Mouse (Mus musculus) inflammation-experienced regulatory T-cells, adult 6 months (primary cell): ENCODE data around the gene Rad9b. TPM values are rescaled to one million over a fixed set of nuclear protein-coding genes. Genes with fewer than 3 reads are reported as not detected.
"Not testable (repeated sequence)": the region's sequence is repeated elsewhere in the genome, so short reads cannot be mapped to it uniquely, and the experiment has no call there.

Source experiments
- ATAC-seq: one replicate; pipeline ENCODE4 v1.8.0; 2017
- polyA plus RNA-seq, 3 experiments: library from polyadenylated mRNA; unstranded; fragments of 100-300 nt; shearing (Covaris generic); gene quantifications; one replicate each; pipeline ENCODE4 v1.2.1; 2017

The Rad9b gene
- polyA plus RNA-seq, 3 experiments from 2014 or later, result 6.1 to 16.8 (median 13.9) TPM

DNA sequence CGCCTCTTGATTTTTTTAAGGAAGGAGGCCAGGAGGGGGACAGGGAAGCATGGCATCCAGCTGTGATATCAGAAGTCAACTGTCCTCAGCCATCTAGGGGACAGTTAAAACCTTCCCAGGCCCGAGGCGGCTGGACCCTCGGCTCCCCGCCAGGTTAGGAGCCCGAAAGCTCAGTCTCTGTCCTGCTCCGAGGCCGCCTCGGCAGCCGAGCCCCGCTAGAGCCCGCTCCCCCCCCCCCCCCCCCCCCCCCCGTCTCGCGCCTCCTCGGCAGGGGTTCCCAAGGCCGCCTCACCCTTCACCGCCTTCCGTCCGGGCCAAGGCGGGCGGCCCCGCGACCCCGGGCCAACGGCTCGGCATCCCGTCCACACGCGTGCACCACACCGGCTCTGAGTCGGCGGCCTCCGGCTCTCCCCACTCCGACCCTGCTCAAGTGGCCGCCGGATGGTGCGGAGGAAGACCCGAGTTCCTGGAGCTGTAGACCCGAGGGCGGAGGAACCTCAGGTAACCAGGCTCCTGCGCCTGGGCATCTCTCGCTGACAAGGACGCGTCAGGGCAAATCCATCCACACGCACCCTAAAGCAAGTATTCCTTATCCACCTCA, 17.7 kb upstream of the Rad9b start, which contains the start of gene Gpn3:
TSS of gene Gpn3 (plus strand) at position 286 of the 601 bp plus-strand sequence.
- peak; percentile 44 for ATAC-seq

DNA sequence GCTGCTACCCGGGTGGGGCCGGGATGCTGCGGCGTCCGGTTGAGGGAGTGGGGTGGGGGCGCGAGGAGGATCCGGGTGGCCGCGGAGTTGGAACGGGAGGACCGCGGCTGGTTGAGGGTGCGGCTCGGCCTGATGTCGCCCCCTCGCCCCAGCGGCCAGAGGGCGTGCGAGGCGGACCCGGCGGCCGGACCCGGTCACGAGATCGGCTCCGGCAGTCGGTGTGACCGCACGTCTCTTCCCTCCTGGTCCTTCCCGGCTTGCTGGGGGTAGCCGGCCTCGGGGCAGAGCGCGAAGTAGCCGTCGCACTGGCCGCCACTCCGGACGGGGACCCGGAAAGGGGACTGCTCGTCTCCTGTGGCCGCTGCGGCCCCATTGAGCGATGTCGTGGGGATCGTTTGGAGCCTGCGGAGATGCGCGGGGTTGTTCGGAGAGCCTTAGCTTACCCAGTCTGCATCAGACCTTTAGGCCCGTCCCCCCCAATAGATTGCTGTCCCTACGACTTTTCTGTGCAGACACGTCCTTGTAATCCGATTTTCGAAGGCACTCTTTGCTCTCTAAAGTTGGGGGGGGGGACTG, 547 bp upstream of the Rad9b start:
- no peak for ATAC-seq

DNA sequence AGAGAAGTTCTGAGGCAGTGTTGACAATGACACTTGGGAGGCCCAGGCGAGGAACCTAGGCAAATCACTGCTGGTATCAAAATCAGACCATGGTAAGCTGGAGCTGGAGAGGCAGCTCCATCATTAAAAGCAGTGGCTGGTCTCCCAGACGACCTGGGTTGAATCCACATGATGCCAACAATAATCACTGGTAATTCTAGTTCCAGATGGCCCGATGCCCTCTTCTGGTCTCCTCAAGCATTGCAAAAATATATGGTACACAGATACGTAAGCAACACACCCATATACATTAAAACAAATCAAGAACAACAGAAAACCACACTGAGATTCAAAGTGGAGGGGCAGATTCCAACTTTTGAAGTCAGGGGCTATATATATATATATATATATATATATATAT, 8.3 kb downstream of the Rad9b start:
- no peak for ATAC-seq

DNA sequence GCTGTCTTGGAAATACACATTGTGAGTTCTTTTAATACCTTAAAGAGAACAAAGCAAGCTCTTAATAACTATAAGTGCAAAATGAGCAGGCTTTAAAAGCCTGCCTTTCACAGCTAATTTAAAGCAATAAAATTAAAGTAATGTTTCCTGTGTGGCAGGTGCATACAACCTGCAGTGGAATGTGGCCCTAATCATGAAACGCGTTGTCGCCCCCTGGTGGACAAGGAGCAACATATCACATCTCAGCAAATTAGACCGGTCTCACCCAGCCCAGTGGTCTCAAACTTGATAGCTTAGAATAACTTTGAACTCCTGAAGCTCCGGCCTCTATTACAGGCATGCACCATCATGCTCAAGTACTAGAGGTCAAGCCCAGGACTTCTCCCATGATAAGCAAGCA, 9.8 kb downstream of the Rad9b start:
- ATAC-seq, result peak; percentile 50

DNA sequence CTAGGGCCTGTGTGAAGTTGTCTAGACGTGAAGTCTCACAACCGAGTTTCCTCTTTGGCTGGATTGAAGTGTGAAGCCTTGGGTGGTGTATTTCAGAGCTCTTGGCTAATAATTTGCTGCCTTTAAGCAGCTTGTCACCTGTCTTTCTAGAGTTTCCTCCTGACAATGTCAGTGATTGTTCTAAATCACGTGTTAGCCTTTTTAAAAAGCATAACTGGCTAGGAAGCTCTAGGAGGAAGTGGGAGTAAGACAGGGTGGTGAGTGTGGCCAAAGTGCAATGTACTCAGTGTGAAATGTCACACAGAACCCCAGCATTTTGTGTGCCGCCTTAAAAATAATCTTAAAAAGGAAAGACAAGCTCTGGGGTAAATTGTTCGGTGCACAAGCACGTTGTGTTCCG, 10.3 kb downstream of the Rad9b start:
- ATAC-seq, result no peak

DNA sequence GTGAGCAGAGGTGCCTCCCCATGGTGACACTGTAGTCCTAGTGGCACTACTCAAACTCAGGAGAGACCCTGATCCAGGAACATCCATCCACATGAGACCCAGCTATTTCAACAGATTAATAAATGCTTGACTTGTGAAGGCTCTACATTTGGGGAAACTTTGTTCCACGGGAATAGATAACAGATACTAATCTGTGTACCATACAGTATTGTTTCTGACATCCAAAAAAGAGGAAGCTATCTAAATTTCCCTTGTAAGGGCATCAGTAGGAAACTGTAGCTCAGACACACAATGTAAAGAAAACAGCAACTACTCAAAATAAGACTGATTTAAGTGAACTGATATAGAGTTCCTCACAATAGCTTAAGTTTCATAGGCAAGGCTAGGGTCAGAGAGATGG, 11.2 kb downstream of the Rad9b start:
- no peak for ATAC-seq

DNA sequence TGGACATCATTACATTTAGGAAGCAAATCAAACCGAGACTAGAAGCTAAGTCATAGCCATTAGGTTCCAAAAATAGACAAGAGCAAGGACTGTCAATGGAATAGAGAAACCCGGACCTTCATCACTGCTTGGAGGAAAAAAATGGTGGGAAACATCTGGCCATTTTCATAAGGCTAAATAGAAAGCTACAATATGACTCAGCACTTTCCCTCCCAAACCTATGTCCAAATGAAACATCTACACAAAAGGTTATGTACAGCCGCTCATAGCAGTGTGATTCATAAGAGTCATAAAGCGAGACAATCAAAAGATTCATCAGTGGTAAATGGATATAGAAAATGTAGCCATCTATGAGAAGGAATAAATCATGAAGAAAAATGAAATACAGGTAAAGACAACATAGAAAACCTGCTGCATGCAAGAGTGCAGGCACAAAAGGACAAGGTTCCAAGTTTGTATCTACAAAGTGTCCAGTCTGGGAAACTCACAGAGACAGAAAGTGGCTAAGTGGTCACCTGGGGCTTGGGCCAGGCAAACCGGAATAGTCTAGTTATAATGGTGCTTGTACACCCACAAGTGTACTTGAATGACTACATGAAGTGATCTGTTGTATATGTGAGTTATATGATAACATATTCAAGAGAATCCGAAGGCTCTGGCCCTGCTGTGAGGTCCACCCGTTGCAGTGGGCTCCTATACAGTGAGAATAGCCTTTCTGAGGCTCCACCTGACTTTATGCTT, 17.3 kb downstream of the Rad9b start:
- no peak for ATAC-seq

DNA sequence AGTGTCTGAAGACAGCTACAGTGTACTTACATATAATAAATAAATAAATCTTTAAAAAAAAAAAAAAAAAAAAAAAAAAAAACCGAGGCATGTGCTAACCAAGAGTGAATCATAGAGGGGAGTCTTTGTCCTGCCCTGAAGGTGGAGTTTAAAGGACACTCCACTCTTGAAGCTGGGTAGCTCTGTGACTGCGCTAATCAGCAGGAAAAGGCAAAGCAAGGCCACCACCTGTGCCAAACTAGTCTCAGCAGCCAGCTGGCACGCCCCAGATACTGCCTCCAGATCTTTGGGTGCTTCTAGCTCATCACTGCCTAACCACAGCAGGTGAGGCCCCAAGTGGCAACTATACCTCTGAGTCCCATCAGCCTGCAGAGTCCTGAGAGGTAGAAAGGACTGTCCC, 19.4 kb downstream of the Rad9b start:
- ATAC-seq, result no peak

DNA sequence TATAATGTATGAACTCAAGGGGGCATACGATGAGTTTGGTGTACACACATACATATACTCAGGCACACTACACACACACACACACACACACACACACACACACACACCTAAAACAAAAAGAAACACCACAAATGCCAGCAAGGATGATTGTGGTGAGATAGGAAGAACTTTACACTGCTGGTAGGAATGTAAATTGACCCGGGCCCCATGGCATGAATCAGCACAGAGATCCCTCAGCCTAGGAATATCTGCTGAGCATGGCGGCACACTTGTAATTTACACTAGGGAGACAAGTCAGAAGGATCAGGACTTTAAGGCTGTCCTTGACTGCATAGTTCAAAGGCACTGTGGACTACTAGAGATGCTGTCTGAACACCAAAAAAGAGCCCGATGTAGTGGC, 23.8 kb downstream of the Rad9b start:
- no peak for ATAC-seq

DNA sequence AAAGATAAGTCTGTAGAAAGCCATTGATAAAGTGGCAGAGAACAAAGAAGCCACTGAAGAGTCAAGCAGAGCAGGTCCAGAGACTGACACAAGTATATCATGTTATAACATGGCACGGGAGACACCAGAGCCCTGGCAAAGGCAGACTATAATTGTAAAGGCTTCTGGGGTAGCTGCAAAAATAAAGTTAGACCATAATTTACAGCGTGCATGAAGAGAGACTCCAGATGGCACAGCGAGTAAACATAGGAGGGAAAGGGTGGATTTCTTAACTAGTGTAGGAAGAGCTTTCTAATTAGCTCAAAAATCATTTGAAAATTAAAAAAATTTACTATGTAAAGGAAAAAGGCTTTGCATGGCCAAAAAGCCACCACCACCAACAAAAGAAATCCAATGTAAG, 26.8 kb downstream of the Rad9b start:
- no peak for ATAC-seq

DNA sequence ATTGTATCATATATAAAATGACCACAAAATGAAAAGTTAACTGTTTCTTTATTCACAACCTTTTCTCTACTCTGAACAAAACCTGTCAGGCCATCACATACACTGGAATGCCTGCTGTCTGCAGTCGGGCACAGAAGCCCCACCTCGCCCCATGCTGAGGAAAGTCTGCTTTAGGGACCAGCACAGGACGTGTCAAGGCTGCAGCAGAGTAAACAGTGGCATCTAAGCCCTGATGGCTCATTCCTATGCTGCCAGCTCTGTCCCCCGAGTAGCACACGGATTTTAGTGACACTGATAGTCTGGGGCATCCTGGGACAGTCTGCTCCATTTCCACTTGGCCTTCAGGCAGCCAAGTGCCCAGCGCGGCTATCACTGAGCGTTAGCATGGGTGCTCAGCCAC, 28.6 kb downstream of the Rad9b start:
- no peak for ATAC-seq

DNA sequence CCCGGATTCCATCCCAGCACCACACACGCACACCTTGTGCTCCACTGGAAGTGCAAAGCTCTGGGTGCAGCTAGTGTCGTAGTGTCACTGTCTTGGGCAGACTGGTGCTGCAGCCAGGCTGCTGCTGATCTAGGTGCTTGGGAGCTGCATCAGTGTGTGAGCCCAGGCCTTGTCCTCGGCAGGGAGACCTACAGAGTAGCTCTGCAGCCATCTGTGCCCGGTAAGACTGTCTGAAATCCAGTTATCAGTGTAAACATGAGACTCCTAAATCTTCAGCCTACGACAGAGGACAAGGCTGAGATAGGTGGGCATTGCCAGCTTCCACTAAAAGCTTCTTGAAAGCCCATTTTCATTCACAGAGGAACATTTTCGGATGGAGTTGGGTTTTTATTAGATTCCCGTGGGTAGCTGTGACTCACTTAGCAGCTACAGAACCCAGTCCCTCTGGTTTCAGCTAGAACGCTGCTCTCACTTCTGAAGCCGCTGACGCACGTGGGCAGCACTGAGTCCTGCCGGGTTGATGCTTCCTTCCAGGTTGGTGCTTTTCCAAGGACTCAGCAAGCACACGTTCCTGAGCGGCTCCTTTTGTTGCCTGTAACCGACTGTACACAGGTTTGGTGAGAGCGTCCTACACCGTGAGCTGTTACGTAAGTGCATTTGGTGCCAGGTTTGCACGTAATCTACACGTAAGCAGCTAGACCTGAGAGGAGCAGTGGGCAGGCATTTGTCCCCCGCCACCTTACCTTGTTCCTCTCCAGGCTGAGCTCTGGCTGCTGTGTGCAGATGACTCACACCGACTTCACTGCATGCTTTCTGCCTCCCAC, 29.2 kb downstream of the Rad9b start:
- no peak for ATAC-seq

DNA sequence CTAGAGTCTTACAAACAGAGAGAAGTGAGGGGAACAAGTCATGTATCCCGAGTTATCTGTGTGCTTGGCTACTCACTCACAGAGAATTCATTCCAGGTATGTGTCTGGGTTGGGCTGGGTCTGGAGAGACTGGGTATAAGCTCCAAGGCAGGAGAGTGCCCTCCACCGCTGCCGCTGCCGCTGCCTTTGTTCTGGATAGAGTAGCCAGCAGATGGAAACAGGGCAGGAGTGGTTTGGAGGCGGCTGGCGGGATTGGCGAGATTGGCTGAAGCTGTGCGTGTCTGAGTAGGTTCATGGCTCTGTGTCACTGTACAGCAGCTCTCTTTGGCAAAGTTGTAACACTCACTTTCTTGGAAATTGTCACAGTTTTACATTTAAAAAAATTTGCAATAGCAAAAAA, 30.5 kb downstream of the Rad9b start:
- no peak for ATAC-seq

DNA sequence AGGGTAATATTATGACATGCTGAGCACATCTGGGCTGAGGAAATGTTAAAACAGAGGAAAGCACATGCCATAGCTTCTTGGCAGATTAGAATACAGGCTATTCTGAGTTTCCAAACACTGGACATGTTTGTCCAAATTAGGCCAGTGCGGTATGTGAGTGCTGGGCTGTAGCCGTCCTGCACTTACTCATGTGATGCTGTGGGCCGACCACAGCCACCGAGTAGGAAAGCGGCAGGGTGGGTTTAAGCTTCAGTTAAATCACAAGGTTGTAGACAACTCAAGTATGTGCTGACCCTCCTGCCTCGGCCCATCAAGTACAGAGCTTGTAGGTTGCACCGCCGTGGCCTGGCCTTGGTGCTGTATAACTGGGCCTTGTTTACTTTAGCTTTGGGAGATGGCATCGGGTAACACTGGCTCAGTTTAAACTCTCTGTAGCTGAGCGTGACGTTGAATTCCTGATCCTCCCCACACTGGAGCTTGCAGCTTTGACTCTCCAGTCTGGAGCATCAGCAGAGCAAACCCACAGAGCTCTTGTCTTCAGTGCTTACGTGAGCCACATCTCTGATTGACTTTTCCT, 33.7 kb downstream of the Rad9b start:
- ATAC-seq, result no peak

DNA sequence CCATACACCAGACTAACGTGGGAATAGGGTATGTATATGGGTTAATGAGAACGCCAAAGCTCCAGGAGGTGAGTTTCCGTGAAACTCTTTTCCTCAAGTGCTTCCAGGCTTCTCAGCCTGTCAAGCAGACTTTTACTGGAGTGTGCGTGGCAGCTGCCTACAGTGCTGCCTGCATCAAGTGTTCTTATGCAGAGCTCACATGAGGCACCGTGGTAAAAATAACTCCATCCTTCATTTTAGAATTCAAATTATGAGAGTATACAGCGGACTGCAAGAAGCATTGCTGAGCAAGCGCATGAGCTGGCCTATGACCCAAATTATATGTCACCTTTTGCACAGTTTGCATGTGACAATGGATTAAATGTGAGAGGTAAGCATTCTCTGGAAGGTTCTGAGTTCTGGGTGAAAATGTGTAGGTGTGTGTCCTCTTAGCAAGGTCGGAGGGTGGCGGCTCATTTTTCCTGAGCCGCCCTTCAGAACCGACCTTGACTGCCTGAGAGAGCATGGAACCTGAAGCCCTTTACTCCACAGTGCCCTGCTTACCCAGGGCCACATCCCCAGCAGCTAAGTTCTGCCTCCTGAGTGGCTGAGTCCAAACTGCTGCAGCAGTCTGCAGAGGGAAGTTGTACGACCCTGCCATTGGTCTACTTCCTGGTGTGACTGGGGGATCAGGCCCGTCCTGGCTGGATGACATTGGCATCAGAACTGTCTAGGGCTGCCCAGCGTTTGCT, 34.4 kb downstream of the Rad9b start:
- ATAC-seq, result no peak

DNA sequence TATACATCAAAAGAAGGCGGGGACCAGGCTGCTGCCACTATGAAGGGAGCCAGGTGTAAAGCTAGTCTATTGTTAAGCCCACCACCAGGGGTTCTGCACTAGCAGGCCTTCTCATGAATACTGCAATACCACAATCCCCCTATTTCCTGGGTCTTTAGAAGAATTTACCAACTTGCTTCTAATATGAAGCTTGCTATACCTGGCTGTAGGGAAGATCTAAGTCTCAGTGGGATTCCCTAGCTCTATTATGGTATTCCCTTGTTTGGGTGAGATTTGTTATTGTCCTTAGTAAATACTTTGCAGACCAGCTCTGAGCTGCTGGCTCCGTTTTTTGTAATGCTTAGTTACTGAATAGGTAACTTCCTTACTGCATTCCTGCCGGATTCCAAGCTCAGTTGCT, 35.1 kb downstream of the Rad9b start:
- not testable (repeated sequence) for ATAC-seq

DNA sequence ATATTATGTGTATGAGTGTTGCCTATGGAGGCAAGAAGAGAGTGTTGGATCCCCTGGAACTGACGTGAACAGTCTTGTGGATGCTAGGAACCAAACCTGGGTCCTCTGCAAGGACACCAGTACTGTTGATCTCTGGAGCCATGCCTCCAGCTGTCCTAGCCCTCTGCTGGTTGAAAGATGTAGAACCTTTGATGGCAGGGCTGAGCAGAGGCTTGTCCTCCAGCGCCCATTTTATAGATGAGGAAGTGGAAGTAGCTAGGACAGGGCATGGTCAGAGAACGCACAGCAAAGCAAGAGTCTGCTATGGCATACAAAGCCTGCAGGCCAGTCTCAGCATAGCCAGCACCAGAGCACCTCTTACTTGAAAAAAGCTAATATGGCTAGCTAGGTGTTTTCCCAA, 35.9 kb downstream of the Rad9b start:
- ATAC-seq, result peak; percentile 66

DNA sequence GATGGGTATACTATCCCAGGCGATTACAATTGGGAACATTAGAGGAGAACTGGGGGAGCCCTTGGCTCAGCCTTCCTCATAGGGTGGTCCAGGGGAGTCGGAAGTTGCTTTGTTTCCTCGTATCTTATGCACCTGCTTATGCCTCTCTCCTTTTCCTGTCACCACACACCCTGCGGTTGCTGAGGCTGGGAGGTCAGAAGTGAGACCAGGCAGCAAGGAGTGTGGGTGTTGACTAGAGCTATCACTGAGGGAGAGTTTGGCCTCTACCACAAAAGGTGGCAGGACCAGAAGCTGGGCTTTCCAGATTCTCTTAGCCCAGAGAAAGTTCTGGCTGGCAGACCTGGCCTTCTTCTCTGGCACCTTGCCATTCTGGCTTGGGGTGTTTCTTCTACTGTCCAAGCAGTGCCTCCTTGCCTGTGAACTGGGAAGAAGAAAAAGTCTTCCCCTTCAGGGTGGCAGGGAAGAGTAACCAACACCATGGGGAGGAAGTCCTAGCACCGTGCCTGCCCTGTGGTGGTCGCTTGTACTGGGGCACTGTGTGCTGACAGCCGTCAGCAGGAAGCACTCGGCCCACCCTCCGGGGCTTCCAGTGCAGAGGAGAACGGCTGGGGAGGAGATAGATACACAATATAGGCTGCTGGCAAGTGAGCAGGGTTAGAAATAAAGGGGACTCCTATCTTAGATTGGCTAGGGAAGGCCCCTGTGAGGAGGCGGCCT, 36.5 kb downstream of the Rad9b start:
- ATAC-seq, result peak; percentile 5

DNA sequence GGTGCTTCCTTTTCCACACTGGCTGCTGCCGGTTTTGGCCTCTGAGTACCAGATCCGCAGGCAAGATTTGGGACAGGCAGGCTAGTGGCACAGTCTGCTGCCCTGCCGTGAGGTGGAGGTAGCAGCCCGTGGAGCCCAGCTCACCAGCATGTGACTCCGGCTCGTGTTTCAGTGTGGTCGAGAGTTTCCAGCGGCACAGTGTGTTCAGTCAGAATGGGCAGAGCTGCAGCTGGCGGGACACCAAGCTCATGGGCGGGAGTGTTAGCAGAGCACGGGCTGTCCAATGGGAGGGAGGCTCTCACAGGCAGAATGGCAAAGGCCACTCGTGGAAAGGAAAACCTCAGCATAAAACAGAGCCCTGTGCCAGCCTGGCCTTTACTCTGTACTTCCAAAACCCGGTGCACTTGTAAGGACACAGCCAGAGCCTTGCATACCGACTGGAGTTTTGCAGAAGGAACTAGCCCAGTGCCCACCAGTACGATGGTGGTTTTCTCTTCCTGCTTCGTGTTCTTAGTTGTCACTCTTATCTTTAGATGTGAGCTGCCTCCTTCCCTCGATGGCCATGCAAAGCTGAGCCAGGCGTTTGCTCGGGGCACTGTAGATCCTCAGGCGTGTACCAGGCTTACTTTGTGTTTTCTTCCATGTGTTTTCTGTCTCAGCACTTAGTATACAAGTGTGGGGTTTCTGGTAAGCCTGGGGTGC, 38.9 kb downstream of the Rad9b start:
- ATAC-seq, result peak; percentile 24

DNA sequence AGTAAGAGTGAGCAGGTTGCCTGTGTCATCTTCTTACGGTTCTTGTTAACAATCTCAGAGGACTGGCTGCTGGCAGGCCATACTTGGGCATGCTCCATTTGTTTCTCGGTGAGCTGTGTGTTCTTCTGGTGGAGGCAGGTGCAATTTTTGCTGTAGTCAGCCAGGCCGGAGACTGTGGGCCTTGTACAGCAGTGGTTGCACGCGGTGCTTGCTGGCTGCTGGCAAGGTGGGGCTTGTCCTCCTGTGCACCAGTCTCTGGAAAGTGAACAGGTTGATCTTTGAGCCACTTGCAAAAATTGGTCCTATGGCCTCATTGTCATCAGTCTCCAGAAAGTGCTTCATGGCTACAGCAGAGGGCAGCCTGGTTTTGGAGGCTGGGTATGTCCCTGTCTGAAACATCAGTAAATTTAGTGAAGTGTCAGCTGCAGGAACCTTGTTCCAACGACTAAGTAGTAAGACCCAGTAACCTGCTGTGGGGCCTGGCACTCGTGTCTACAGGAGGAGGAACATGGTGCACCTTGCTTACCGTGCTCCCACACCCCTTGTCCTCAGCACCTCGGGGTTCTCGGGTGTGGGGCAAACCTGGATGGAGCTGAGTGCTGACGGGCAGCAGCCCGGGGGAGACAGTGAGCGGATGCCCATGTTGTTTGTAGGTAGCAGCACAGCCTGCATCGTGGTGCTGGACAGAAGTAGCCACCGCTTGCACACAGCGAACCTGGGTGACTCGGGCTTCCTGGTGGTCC, 40.9 kb downstream of the Rad9b start:
- ATAC-seq, result no peak
